Mouse (Mus musculus) E14TG2a.4 (cell line): Measurements from ENCODE around the gene Grik3.

ENCODE experiments used
- H3K27me3 ChIP-seq: 2 replicates; pipeline ENCODE4 v1.6.1; 2014; ENCODE audit warnings: low read length, control low read depth; ENCODE audit not compliant: insufficient read depth
- H3K36me3 ChIP-seq: 2 replicates; pipeline ENCODE4 v1.6.1; 2014; ENCODE audit warnings: low read length, control low read depth; ENCODE audit not compliant: insufficient read depth
- H3K4me1 ChIP-seq: replicated peaks from 2 replicates; pipeline ENCODE4 v1.6.1; 2014; ENCODE audit warnings: low read depth, low read length, control low read depth
- H3K4me3 ChIP-seq: replicated peaks from 2 replicates; pipeline ENCODE4 v1.5.1; 2014; ENCODE audit warnings: mild to moderate bottlenecking, low read length
- H3K9me3 ChIP-seq: 2 replicates; pipeline ENCODE4 v1.6.1; 2014; ENCODE audit warnings: low read length, control low read depth
- CTCF ChIP-seq: conservative IDR thresholded peaks from 2 replicates; pipeline ENCODE4 v1.5.1; 2014; ENCODE audit warnings: low read length
- NANOG ChIP-seq: IDR thresholded peaks from 2 replicates; pipeline ENCODE4 v1.6.1; 2014; ENCODE audit warnings: borderline replicate concordance, low read length, mixed read lengths
- POU5F1 ChIP-seq: IDR thresholded peaks from 2 replicates; pipeline ENCODE4 v1.6.1; 2014; ENCODE audit warnings: low read length, borderline replicate concordance

The Grik3 gene

GRCm38 (mm10) chr4:125573951-125574675, 83.6 kb downstream of the Grik3 start:
- no peak for TF ChIP-seq NANOG
- TF ChIP-seq CTCF, result no peak
- no peak for TF ChIP-seq POU5F1
- Histone ChIP-seq H3K4me1 (peaks cover 58% of the 10 kb centered on the region), H3K27me3 (peaks cover 12% of the 10 kb centered on the region; the same call in 1 of the 2 replicates), H3K4me3 (no peak overlapping the region), H3K36me3 (no peaks in the 10 kb centered on the region), H3K9me3 (no peaks in the 10 kb centered on the region)

GRCm38 (mm10) chr4:125580336-125580735, 89.8 kb downstream of the Grik3 start:
- Histone ChIP-seq H3K36me3 (no peaks in the 10 kb centered on the region), H3K9me3 (no peaks in the 10 kb centered on the region), H3K4me1 (peaks cover 72% of the 10 kb centered on the region), H3K27me3 (peaks cover 10% of the 10 kb centered on the region; the same call in 1 of the 2 replicates), H3K4me3 (no peak overlapping the region)
- no peak for TF ChIP-seq POU5F1
- no peak for TF ChIP-seq CTCF
- no peak for TF ChIP-seq NANOG

- H3K9me3 ChIP-seq, result no peaks in the 10 kb centered on the region
- TF ChIP-seq NANOG (no peak), CTCF (no peak), POU5F1 (no peak)
- no peaks in the 10 kb centered on the region for H3K36me3 ChIP-seq
- no peak overlapping the region for H3K4me3 ChIP-seq
- H3K4me1 ChIP-seq, result peaks cover 96% of the 10 kb centered on the region
- peaks cover 10% of the 10 kb centered on the region; the same call in 1 of the 2 replicates for H3K27me3 ChIP-seq
These were observed 92.8 kb downstream of the Grik3 start for GRCm38 (mm10) chr4:125583272-125583671.

GRCm38 (mm10) chr4:125583935-125584334, 93.4 kb downstream of the Grik3 start:
- TF ChIP-seq POU5F1 (no peak), CTCF (no peak), NANOG (no peak)
- no peak overlapping the region for H3K4me3 ChIP-seq

GRCm38 (mm10) chr4:125584676-125585075, 94.2 kb downstream of the Grik3 start:
- Histone ChIP-seq H3K9me3 (no peaks in the 10 kb centered on the region), H3K27me3 (peaks cover 4% of the 10 kb centered on the region; the same call in 1 of the 2 replicates)
- TF ChIP-seq CTCF, result no peak
- TF ChIP-seq NANOG, result no peak
- TF ChIP-seq POU5F1, result no peak

More at GRCm38 (mm10) chr4:125583935-125584334, 93.4 kb downstream of the Grik3 start:
- Histone ChIP-seq H3K27me3 (peaks cover 6% of the 10 kb centered on the region; the same call in 1 of the 2 replicates), H3K4me1 (peaks cover 95% of the 10 kb centered on the region), H3K9me3 (no peaks in the 10 kb centered on the region), H3K36me3 (no peaks in the 10 kb centered on the region)

GRCm38 (mm10) chr4:125587577-125587976, 97.1 kb downstream of the Grik3 start:
- no peak for TF ChIP-seq POU5F1
- TF ChIP-seq CTCF, result no peak
- TF ChIP-seq NANOG, result no peak
- Histone ChIP-seq H3K27me3 (no peaks in the 10 kb centered on the region), H3K9me3 (no peaks in the 10 kb centered on the region), H3K36me3 (no peaks in the 10 kb centered on the region), H3K4me3 (no peak overlapping the region), H3K4me1 (peaks cover 96% of the 10 kb centered on the region)

More at GRCm38 (mm10) chr4:125584676-125585075, 94.2 kb downstream of the Grik3 start:
- H3K36me3 ChIP-seq, result no peaks in the 10 kb centered on the region
- H3K4me3 ChIP-seq, result no peak overlapping the region
- H3K4me1 ChIP-seq, result peaks cover 95% of the 10 kb centered on the region

GRCm38 (mm10) chr4:125590241-125590919, 99.9 kb downstream of the Grik3 start:
- no peaks in the 10 kb centered on the region for H3K36me3 ChIP-seq

GRCm38 (mm10) chr4:125592663-125593062, 102.2 kb downstream of the Grik3 start:
- H3K27me3 ChIP-seq, result no peaks in the 10 kb centered on the region
- peaks cover 89% of the 10 kb centered on the region for H3K4me1 ChIP-seq
- H3K9me3 ChIP-seq, result no peaks in the 10 kb centered on the region
- no peaks in the 10 kb centered on the region for H3K36me3 ChIP-seq
- H3K4me3 ChIP-seq, result no peak overlapping the region
- TF ChIP-seq POU5F1 (no peak), CTCF (no peak), NANOG (no peak)

More at GRCm38 (mm10) chr4:125590241-125590919, 99.9 kb downstream of the Grik3 start:
- Histone ChIP-seq H3K27me3 (no peaks in the 10 kb centered on the region), H3K9me3 (no peaks in the 10 kb centered on the region), H3K4me1 (peaks cover 96% of the 10 kb centered on the region), H3K4me3 (no peak overlapping the region)
- TF ChIP-seq NANOG, result no peak
- no peak for TF ChIP-seq CTCF
- TF ChIP-seq POU5F1, result no peak
